Mouse (Mus musculus) CH12.LX (cell line): ENCODE results near the gene Htra2. TPM values are rescaled to one million over a fixed set of nuclear protein-coding genes. Genes with fewer than 3 reads are reported as not detected.

ENCODE experiments used
- DNase-seq: peaks from one replicate; pipeline ENCODE4 v3.0.0-alpha.2; 2013; ENCODE audit errors: extremely low read depth
- H3K27ac ChIP-seq: 2 replicates; pipeline ENCODE4 v1.5.1; 2012; ENCODE audit warnings: low read depth, mild to moderate bottlenecking, control low read depth, moderate library complexity; ENCODE audit not compliant: insufficient read depth
- H3K27me3 ChIP-seq: replicated peaks from 2 replicates; pipeline ENCODE3; 2012; ENCODE audit warnings: inconsistent platforms
- H3K36me3 ChIP-seq, 2 experiments: replicated peaks in 1 of 2; 2 replicates each; pipeline versions ENCODE3 to v1.6.1; 2012; ENCODE audit warnings: inconsistent platforms in 1 of 2, low read length in 1 of 2, mild to moderate bottlenecking in 1 of 2, mixed read lengths in 1 of 2, moderate library complexity in 1 of 2; ENCODE audit not compliant: control insufficient read depth in 1 of 2, insufficient read depth in 1 of 2
- H3K4me1 ChIP-seq, 2 experiments: 2 replicates each; pipeline ENCODE4 v1.6.1; 2012; ENCODE audit warnings: inconsistent platforms in 1 of 2, moderate library complexity in 1 of 2; ENCODE audit not compliant: insufficient read depth in 2 of 2, control insufficient read depth in 1 of 2
- H3K4me2 ChIP-seq: 2 replicates; pipeline ENCODE4 v1.6.1; 2012; ENCODE audit warnings: low read depth, mild to moderate bottlenecking, control low read depth; ENCODE audit not compliant: poor library complexity, insufficient read depth, severe bottlenecking
- H3K4me3 ChIP-seq, 3 experiments: fragments of 150-350 bp in 1 of 3; sonication (generic) in 1 of 3; replicated peaks in 1 of 3; 2 replicates each; pipeline versions ENCODE3 to v1.5.1; 2011 to 2012; ENCODE audit warnings: low read depth in 2 of 3, low read length in 2 of 3, mild to moderate bottlenecking in 2 of 3, moderate library complexity in 2 of 3, control low read depth in 1 of 3, improper control_type of control experiment in 1 of 3, inconsistent platforms in 1 of 3, mixed read lengths in 1 of 3; ENCODE audit not compliant: poor library complexity in 1 of 3
- H3K79me2 ChIP-seq: replicated peaks from 2 replicates; pipeline ENCODE4 v1.6.1; 2012; ENCODE audit warnings: mild to moderate bottlenecking, moderate library complexity; ENCODE audit not compliant: control insufficient read depth, poor library complexity, insufficient read depth, severe bottlenecking; ENCODE audit errors: extremely low read depth
- H3K9ac ChIP-seq: 2 replicates; pipeline ENCODE4 v1.6.1; 2012; ENCODE audit warnings: low read depth, mild to moderate bottlenecking, control low read depth, moderate library complexity; ENCODE audit not compliant: insufficient read depth
- H3K9me3 ChIP-seq: replicated peaks from 2 replicates; pipeline ENCODE3; 2012; ENCODE audit warnings: low read length, inconsistent platforms, mixed read lengths
- BHLHE40 ChIP-seq: IDR thresholded peaks from 2 replicates; pipeline ENCODE4 v1.6.1; 2011; ENCODE audit warnings: mild to moderate bottlenecking, low read depth, low read length, improper control_type of control experiment
- CHD1 ChIP-seq: IDR thresholded peaks from 2 replicates; pipeline ENCODE4 v1.6.1; 2012; ENCODE audit warnings: low read depth, low read length, improper control_type of control experiment, inconsistent platforms
- CTCF ChIP-seq, 2 experiments: IDR thresholded peaks in 1 of 2; conservative IDR thresholded peaks in 1 of 2; 2 replicates each; pipeline ENCODE4 v1.5.1; 2011 to 2012; ENCODE audit warnings: low read depth in 2 of 2, low read length in 2 of 2, improper control_type of control experiment in 1 of 2, inconsistent platforms in 1 of 2, mild to moderate bottlenecking in 1 of 2, moderate library complexity in 1 of 2
- EP300 ChIP-seq: IDR thresholded peaks from 2 replicates; pipeline ENCODE4 v1.6.1; 2011; ENCODE audit warnings: low read length, improper control_type of control experiment
- ETS1 ChIP-seq: conservative IDR thresholded peaks from 2 replicates; pipeline ENCODE4 v1.6.1; 2012; ENCODE audit warnings: low read depth, mild to moderate bottlenecking, inconsistent platforms, low read length, improper control_type of control experiment, moderate library complexity
- KAT2A ChIP-seq: IDR thresholded peaks from 2 replicates; pipeline ENCODE4 v1.6.1; 2012; ENCODE audit warnings: low read length, improper control_type of control experiment, inconsistent platforms; ENCODE audit not compliant: insufficient replicate concordance
- MAX ChIP-seq: IDR thresholded peaks from 2 replicates; pipeline ENCODE4 v1.6.1; 2011; ENCODE audit warnings: low read length, improper control_type of control experiment
- MAZ ChIP-seq: IDR thresholded peaks from 2 replicates; pipeline ENCODE4 v1.6.1; 2012; ENCODE audit warnings: low read depth, mild to moderate bottlenecking, inconsistent platforms, low read length, improper control_type of control experiment, moderate library complexity
- MXI1 ChIP-seq: IDR thresholded peaks from 2 replicates; pipeline ENCODE4 v1.6.1; 2011; ENCODE audit warnings: mild to moderate bottlenecking, low read depth, low read length, improper control_type of control experiment
- MYC ChIP-seq: IDR thresholded peaks from 2 replicates; pipeline ENCODE4 v1.6.1; 2011; ENCODE audit warnings: low read depth, mild to moderate bottlenecking, improper control_type of control experiment, low read length
- NELFE ChIP-seq: IDR thresholded peaks from 2 replicates; pipeline ENCODE4 v1.6.1; 2011; ENCODE audit warnings: low read depth, low read length, improper control_type of control experiment
- POLR2A ChIP-seq: IDR thresholded peaks from 2 replicates; pipeline ENCODE4 v1.6.1; 2011; ENCODE audit warnings: low read depth, mild to moderate bottlenecking, improper control_type of control experiment, low read length
- POLR2AphosphoS2 ChIP-seq: IDR thresholded peaks from 2 replicates; pipeline ENCODE4 v1.6.1; 2011; ENCODE audit warnings: low read depth, low read length, improper control_type of control experiment
- RAD21 ChIP-seq: IDR thresholded peaks from 2 replicates; pipeline ENCODE4 v1.6.1; 2011; ENCODE audit warnings: low read depth, mild to moderate bottlenecking, low read length, improper control_type of control experiment, moderate library complexity
- ZC3H11A ChIP-seq: IDR thresholded peaks from 2 replicates; pipeline ENCODE4 v1.6.1; 2012; ENCODE audit warnings: low read depth, mild to moderate bottlenecking, inconsistent platforms, low read length, improper control_type of control experiment
- ZKSCAN1 ChIP-seq: IDR thresholded peaks from 2 replicates; pipeline ENCODE4 v1.6.1; 2012; ENCODE audit warnings: low read depth, inconsistent platforms, low read length, improper control_type of control experiment, borderline replicate concordance
- ZNF384 ChIP-seq: IDR thresholded peaks from 2 replicates; pipeline ENCODE4 v1.6.1; 2012; ENCODE audit warnings: low read depth, low read length, improper control_type of control experiment, inconsistent platforms
- dilution Hi-C: fragments of 300-500 bp; cut with MboI; formaldehyde crosslinking; loops from 2 replicates; pipeline ENCODE4 v1.14.3; 2020; ENCODE audit warnings: low sequenced_read_pairs; ENCODE audit not compliant: extremely low pct_unique_long_range_greater_than_20kb, extremely low pct_ligation_motif_present
- in situ Hi-C: fragments of 300-500 bp; cut with MboI; formaldehyde crosslinking; loops from 3 replicates; pipeline ENCODE4 v1.14.3; 2019; ENCODE audit warnings: low sequenced_read_pairs, low pct_ligation_motif_present, low pct_unique_long_range_greater_than_20kb, mixed read lengths
- polyA plus RNA-seq: library from polyadenylated mRNA; unstranded; fragments of >175 nt; gene quantifications from 2 replicates; pipeline ENCODE4 v1.2.1, GENCODE M21; 2012; ENCODE audit warnings: low read depth; ENCODE audit not compliant: insufficient read length
- total RNA-seq, 2 experiments: library from RNA; depleted of rRNA; stranded (reverse); fragments of 300-350 nt in 1 of 2; fragments of >200 nt in 1 of 2; gene quantifications; 2 replicates each; pipeline ENCODE4 v1.2.3; 2012 to 2014

The Htra2 gene
- total and polyA plus RNA-seq, 3 experiments: 113 to 185 (median 137) TPM

GRCm38 (mm10) chr6:83014482-83015466 lies 40.3 kb downstream of the Htra2 start:
- H3K9me3 ChIP-seq: peaks cover 5% of the 10 kb centered on the region
- TF ChIP-seq KAT2A (no peak), NELFE (no peak), ZKSCAN1 (no peak), CHD1 (no peak), MAZ (no peak), EP300 (no peak), RAD21 (no peak), MXI1 (no peak), CTCF (conservative IDR thresholded peaks at IDR 0.05 in 1 of 2, IDR thresholded peaks at IDR 0.05 in 1 of 2; ENCODE audit: low read depth in 2 of 2, low read length in 2 of 2) (no peak)
- no peak overlapping the region for H3K4me2 ChIP-seq
- peaks cover 2 to 70% of the 10 kb centered on the region in 2 experiments; a peak in 3 of 4 replicates for H3K4me1 ChIP-seq
- H3K27me3 ChIP-seq: no peaks in the 10 kb centered on the region
- in situ Hi-C loops: no loop called here
- dilution Hi-C loops: no loop called here
- no peak for DNase-seq
- H3K9ac ChIP-seq: no peak overlapping the region
- no peaks in the 10 kb centered on the region for H3K36me3 ChIP-seq
- no peaks in the 10 kb centered on the region for H3K79me2 ChIP-seq
- H3K27ac ChIP-seq: no peak overlapping the region
- H3K4me3 ChIP-seq: no peak overlapping the region

- Histone ChIP-seq H3K27me3 (no peaks in the 10 kb centered on the region), H3K4me1 (peaks cover 3 to 82% of the 10 kb centered on the region in 2 experiments; a peak in 3 of 4 replicates), H3K9me3 (peaks cover 3% of the 10 kb centered on the region), H3K79me2 (no peaks in the 10 kb centered on the region), H3K9ac (no peak overlapping the region), H3K36me3 (no peaks in the 10 kb centered on the region), H3K27ac (no peak overlapping the region), H3K4me2 (no peak overlapping the region), H3K4me3 (no peak overlapping the region)
- in situ Hi-C loops (no loop called here), dilution Hi-C loops (no loop called here)
- TF ChIP-seq BHLHE40 (peak; percentile 25; the same call in 1 of the 2 replicates), ZNF384 (no peak), MAX (no peak), ZC3H11A (no peak), POLR2AphosphoS2 (no peak), EP300 (0 out of 2 replicates have a peak, but pooled peaks have one; percentile 16), POLR2A (no peak), MXI1 (no peak), ETS1 (0 out of 2 replicates have a peak, but pooled peaks have one; percentile 23), MYC (0 out of 2 replicates have a peak, but pooled peaks have one; percentile 22)
- DNase-seq: peak; percentile 58
These were observed 41.6 kb downstream of the Htra2 start for GRCm38 (mm10) chr6:83013444-83013843.
